Mouse (Mus musculus): ENCODE data around the gene Acox3.
A peak's percentile ranks its signal among the peaks of the same experiment; 100 is the strongest.

Gene Acox3

GRCm38 (mm10) chr5:35582445-35583220 is at the start of gene Acox3:
TSS of gene Acox3 (plus strand) at chr5:35583040.
- peak; percentile 93 to 97 for DNase-seq (ENCODE audit: low spot score in 2 of 2)

GRCm38 (mm10) chr5:35536271-35536670 is 46.6 kb upstream of the Acox3 start:
- no peak for DNase-seq (ENCODE audit: low spot score in 2 of 2)

GRCm38 (mm10) chr5:35537474-35537873 is 45.4 kb upstream of the Acox3 start:
- no peak for DNase-seq (ENCODE audit: low spot score in 2 of 2)

GRCm38 (mm10) chr5:35538022-35538421 is 44.8 kb upstream of the Acox3 start:
- DNase-seq (ENCODE audit: low spot score in 2 of 2): no peak

GRCm38 (mm10) chr5:35539576-35539975 is 43.3 kb upstream of the Acox3 start:
- DNase-seq (ENCODE audit: low spot score in 2 of 2): no peak

- no peak for DNase-seq (ENCODE audit: low spot score in 2 of 2)
These were observed 42.3 kb upstream of the Acox3 start for GRCm38 (mm10) chr5:35540555-35540954.

GRCm38 (mm10) chr5:35541059-35541790 is 41.6 kb upstream of the Acox3 start:
- DNase-seq (ENCODE audit: low spot score in 2 of 2): no peak

GRCm38 (mm10) chr5:35546127-35546526 is 36.7 kb upstream of the Acox3 start:
- no peak for DNase-seq (ENCODE audit: low spot score in 2 of 2)

- peak in 1 of 2 experiments; percentile 35 for DNase-seq (ENCODE audit: low spot score in 2 of 2)
These were observed 30.7 kb upstream of the Acox3 start for GRCm38 (mm10) chr5:35551855-35552837.

- DNase-seq (ENCODE audit: low spot score in 2 of 2): no peak
These were observed 29.9 kb upstream of the Acox3 start for GRCm38 (mm10) chr5:35552838-35553539.

- no peak for DNase-seq (ENCODE audit: low spot score in 2 of 2)
These were observed 26.4 kb upstream of the Acox3 start for GRCm38 (mm10) chr5:35556393-35556792.

GRCm38 (mm10) chr5:35557946-35558621 is 24.8 kb upstream of the Acox3 start:
- no peak for DNase-seq (ENCODE audit: low spot score in 2 of 2)

- no peak for DNase-seq (ENCODE audit: low spot score in 2 of 2)
These were observed 23.4 kb upstream of the Acox3 start for GRCm38 (mm10) chr5:35559447-35559846.

- DNase-seq (ENCODE audit: low spot score in 2 of 2): no peak
These were observed 20.2 kb upstream of the Acox3 start for GRCm38 (mm10) chr5:35562616-35563015.

GRCm38 (mm10) chr5:35563449-35563848 is 19.4 kb upstream of the Acox3 start:
- DNase-seq (ENCODE audit: low spot score in 2 of 2): peak; percentile 62 to 68

GRCm38 (mm10) chr5:35565217-35565616 is 17.6 kb upstream of the Acox3 start:
- DNase-seq (ENCODE audit: low spot score in 2 of 2): no peak

GRCm38 (mm10) chr5:35566632-35567031 is 16.2 kb upstream of the Acox3 start:
- no peak for DNase-seq (ENCODE audit: low spot score in 2 of 2)

GRCm38 (mm10) chr5:35571546-35571945 is 11.3 kb upstream of the Acox3 start:
- no peak for DNase-seq (ENCODE audit: low spot score in 2 of 2)

GRCm38 (mm10) chr5:35574653-35575599 is 7.9 kb upstream of the Acox3 start, which contains the start of gene Trmt44:
TSS of gene Trmt44 (minus strand) at chr5:35575070.
- peak; percentile 90 to 93 for DNase-seq (ENCODE audit: low spot score in 2 of 2)
